Mouse (Mus musculus) adrenal gland, postnatal 0 days (tissue): Measurements from ENCODE around the gene Pcbd1. TPM values are rescaled to one million over a fixed set of nuclear protein-coding genes. Genes with fewer than 3 reads are reported as not detected.

Experiments used
- microRNA-seq: library from miRNA; unstranded; fragments of <30 nt; microRNA quantifications from one replicate; pipeline ENCODE4, GENCODE M21; 2016; ENCODE audit warnings: borderline replicate concordance; ENCODE audit not compliant: insufficient number of aligned reads
- polyA plus RNA-seq: library from polyadenylated mRNA; unstranded; fragments of >200 nt; fragmentation: Nextera tagmentation; extraction: Ambion mirVana; gene quantifications from 2 replicates; pipeline ENCODE4 v1.2.1, GENCODE M21; 2015

Pcbd1 gene
- 53.9 and 85.4 TPM in 2 replicates for polyA plus RNA-seq

DNA sequence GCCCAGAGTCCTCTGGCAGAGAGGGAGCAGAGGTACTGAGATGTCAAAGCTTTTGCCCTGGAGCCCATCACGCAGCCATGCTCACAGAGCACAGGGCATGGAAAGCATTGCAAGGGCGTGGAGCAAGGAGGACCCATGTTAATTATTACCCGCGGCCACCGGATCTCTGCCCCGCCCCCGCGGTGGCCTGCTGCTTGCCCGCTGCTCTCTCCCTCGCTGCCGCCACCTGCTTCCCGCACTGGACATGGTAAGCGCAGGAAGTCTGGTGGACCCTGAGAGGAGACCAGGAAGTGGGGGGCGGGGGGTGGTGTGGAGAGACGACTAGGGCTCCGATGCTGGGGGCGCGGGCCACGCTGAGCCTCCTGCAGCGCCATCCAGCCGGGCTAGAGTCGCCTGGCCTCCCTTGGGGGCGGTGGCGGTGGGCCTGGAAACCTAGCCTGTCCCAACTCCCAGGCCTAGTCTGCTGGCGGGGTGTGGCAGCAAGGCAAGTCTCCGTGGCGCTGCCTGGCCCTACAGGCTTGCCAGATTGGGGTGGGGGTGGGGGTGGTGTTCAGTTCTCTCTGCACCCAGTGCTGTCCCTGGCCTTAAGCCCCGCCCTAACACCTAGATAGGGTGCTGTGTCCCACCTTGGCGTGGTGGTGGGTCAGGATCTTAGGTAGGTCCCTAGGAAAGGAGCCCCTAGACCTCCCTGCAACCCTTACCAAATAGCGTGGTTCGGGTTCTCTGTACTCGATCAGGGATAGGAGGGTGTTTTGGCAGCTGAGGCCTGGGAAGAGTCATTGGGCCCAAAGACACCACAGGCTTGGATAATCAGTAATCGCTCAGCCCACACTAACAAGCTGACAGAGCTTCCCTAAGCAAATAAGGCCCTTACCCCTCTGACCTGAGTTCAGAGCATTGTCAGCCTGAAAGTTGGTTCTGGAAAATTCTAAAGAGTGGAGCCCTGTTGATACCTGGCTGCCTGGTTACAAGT, at the start of gene Pcbd1:
Gene Pcbd1 (plus strand): TSS at position 162 of the 973 bp plus-strand sequence.

Small RNAs within 50 kb of the gene (microRNA-seq; reads per million reads assigned to microRNA genes)
- gene Gm44308, result not detected

Other genes starting within 250 kb of the Pcbd1 start
- 30.3 and 50.5 TPM in 2 replicates for gene Sgpl1, start 58.4 kb downstream of the Pcbd1 start, polyA plus RNA-seq
- gene Tbata, start 82.6 kb downstream of the Pcbd1 start, polyA plus RNA-seq, result 0.14 and 0.22 TPM in 2 replicates
- gene Adamts14, start 184.1 kb downstream of the Pcbd1 start, polyA plus RNA-seq, result 1.5 and 1.8 TPM in 2 replicates
- not detected in 2 replicates for gene Prf1, start 208.5 kb downstream of the Pcbd1 start, polyA plus RNA-seq